Mouse (Mus musculus): ENCODE results near the gene Cd300c. TPM values are rescaled to one million over a fixed set of nuclear protein-coding genes. Genes with fewer than 3 reads are reported as not detected.
"Not testable (repeated sequence)": the region's sequence is repeated elsewhere in the genome, so short reads cannot be mapped to it uniquely, and the experiment has no call there.

The Cd300c gene
- not detected in 2 replicates for polyA plus RNA-seq (2012; ENCODE audit: insufficient read depth, insufficient read length, missing spikeins)

DNA sequence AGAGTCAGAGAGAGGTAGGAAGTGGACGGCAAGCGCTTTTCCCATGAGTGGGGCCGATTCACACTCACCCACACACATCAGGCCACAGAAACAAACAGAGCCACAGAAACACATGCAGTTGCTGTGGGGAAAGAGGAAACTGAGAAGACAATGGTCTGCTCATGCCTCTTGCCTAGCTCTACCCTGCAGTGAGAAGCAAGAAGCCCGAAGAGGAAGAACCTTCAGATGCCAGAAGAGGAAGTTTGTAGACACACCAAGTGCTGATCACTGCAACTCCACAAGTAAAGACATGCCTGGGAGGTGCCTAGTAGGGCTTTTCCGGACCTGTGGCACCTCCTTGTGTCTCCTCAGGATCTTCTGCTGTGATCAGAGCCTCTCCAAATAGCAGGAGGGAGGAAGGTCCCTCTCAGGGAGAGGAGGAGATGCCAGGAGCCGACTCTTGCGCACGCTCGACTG is at the start of gene Cd300c:
Gene Cd300c, minus strand, starts transcription at position 406 of the 456 bp plus-strand sequence.
- Histone ChIP-seq H3K4me1 (ENCODE audit: control insufficient read depth, insufficient read depth, insufficient read length, low read length) (no peaks in the 10 kb centered on the region), H3K4me3 (ENCODE audit: insufficient read depth, low read depth, low read length) (no peak within 1 kb of the TSS), H3K27ac (replicated peaks; ENCODE audit: low read depth, low read length) (peak within 1 kb of the TSS; percentile 54)

DNA sequence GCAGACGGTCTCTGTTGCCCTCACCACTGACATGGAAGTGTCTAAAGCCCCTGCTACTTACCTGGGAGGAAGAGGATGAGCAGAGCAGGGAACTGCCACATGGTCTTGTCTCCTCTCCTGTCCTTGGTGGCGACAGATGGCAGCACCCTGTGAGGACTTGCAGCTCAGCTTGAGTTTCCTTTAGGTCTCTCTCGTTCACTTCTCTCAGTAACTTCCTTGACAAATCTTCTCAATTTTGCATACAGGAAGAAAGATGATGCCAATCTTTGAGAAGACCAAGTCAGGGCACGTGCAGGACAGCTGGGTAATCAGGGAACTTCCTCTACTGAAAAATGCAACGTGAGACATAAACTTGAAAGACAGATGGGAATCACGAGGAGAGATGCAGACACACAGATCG is 47.1 kb upstream of the Cd300c start, which contains the start of gene Cd300ld2:
Gene Cd300ld2, minus strand, starts transcription at position 101 of the 400 bp plus-strand sequence.
- H3K4me1 ChIP-seq (ENCODE audit: control insufficient read depth, insufficient read depth, insufficient read length, low read length): not testable (repeated sequence)

DNA sequence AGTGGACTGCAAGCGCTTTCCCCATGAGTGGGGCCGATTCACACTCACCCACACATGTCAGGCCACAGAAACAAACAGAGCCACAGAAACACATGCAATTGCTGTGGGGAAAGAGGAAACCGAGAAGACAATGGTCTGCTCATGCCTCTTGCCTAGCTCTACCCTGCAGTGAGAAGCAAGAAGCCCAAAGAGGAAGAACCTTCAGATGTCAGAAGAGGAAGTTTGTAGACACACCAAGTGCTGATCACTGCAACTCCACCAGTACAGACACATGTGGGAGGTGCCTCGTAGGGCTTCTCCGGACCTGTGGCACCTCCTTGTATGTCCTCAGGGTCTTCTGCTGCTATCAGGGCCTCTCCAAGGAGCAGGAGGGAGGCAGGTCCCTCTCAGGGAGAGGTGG is 35.1 kb upstream of the Cd300c start:
- Histone ChIP-seq H3K27ac (replicated peaks; ENCODE audit: low read depth, low read length) (peak overlapping the region; percentile 91), H3K4me1 (ENCODE audit: control insufficient read depth, insufficient read depth, insufficient read length, low read length) (no peaks in the 10 kb centered on the region), H3K4me3 (ENCODE audit: insufficient read depth, low read depth, low read length) (no peak overlapping the region)

More for the DNA sequence above, 47.1 kb upstream of the Cd300c start, which contains the start of gene Cd300ld2:
- not testable (repeated sequence) for H3K27ac ChIP-seq (replicated peaks; ENCODE audit: low read depth, low read length); H3K4me3 ChIP-seq (ENCODE audit: insufficient read depth, low read depth, low read length)

DNA sequence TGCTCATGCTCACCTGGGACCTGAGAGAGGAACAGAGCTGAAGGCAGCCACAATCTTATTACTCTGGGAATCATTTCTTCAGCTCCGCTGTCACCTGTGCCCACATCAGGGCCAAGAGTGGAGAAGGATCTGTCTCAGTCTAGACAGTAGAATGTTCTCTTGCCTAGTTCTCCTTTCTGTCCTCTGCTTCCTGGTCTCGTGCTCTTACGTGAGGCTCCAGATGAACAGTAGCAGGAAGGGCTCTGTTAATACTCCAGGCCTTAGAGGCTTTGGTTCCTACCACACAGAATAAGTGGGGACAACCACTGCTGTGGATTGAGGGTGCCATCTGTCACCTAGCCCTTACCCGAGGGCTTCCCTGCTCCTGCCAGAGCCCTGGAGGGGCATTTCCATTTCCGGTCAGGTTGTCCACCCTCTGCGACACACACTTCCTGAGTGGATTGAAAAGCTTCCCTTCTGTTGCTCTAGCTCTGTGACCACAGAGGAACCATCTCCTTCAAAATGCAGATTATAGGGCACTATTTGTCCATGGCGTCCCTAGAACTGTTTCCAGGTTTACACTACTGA is 32.6 kb upstream of the Cd300c start, which contains the start of gene Cd300c2:
Gene Cd300c2, minus strand, starts transcription at position 407 of the 567 bp plus-strand sequence.
- Histone ChIP-seq H3K4me3 (ENCODE audit: insufficient read depth, low read depth, low read length) (no peak within 1 kb of the TSS), H3K27ac (replicated peaks; ENCODE audit: low read depth, low read length) (peak within 1 kb of the TSS; percentile 77), H3K4me1 (ENCODE audit: control insufficient read depth, insufficient read depth, insufficient read length, low read length) (no peaks in the 10 kb centered on the region)

DNA sequence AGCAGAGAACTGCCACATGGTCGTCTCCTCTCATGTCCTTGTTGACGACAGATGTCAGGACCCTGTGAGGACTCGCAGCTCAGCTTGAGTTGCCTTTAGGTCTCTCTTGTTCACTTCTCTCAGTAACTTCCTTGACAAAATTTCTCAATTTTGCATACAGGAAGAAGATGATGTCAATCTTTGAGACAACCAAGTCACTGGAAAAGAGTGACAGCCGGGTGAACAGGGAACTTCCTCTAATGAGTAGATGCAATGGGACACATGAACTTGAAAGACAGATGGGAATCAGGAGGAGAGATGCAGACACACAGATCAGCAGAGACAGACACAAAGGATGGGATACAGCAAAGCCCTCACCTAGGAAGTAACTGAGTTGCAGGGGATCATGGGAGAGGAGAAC is 20.8 kb upstream of the Cd300c start, which contains the start of gene Cd300ld:
Gene Cd300ld, minus strand, starts transcription at position 130 of the 400 bp plus-strand sequence.
- peak within 1 kb of the TSS; percentile 45 for H3K4me3 ChIP-seq (ENCODE audit: insufficient read depth, low read depth, low read length)
- no peaks in the 10 kb centered on the region for H3K4me1 ChIP-seq (ENCODE audit: control insufficient read depth, insufficient read depth, insufficient read length, low read length)

GRCm38 (mm10) chr11:114981866-114982265 is 12.9 kb upstream of the Cd300c start:
- H3K4me3 ChIP-seq (ENCODE audit: insufficient read depth, low read depth, low read length): no peak overlapping the region
- H3K4me1 ChIP-seq (ENCODE audit: control insufficient read depth, insufficient read depth, insufficient read length, low read length): no peaks in the 10 kb centered on the region
- H3K27ac ChIP-seq (replicated peaks; ENCODE audit: low read depth, low read length): no peak overlapping the region

More for the DNA sequence above, 20.8 kb upstream of the Cd300c start, which contains the start of gene Cd300ld:
- peak within 1 kb of the TSS; percentile 86 for H3K27ac ChIP-seq (replicated peaks; ENCODE audit: low read depth, low read length)

DNA sequence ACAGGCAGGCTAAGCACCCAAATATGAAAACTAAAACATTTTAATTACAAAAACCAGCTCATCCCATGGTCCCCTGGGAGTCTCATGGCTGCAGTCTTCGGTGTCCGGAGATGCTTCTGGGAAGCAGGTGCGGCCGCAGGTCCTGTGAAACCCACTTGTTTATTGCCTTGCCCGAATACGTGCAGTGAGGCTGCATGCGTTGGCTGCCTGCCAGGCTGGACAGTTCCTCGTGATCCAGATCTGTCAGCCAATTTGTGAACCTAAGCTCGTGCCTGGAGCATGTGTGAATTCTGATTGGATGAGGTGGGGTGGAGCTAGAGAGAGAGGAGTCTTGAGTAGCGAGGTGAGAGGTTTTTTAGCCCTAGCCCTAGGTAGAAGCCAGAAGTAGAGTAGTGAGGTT is 3.8 kb upstream of the Cd300c start:
- Histone ChIP-seq H3K27ac (replicated peaks; ENCODE audit: low read depth, low read length) (no peak overlapping the region), H3K4me1 (ENCODE audit: control insufficient read depth, insufficient read depth, insufficient read length, low read length) (no peaks in the 10 kb centered on the region), H3K4me3 (ENCODE audit: insufficient read depth, low read depth, low read length) (no peak overlapping the region)

DNA sequence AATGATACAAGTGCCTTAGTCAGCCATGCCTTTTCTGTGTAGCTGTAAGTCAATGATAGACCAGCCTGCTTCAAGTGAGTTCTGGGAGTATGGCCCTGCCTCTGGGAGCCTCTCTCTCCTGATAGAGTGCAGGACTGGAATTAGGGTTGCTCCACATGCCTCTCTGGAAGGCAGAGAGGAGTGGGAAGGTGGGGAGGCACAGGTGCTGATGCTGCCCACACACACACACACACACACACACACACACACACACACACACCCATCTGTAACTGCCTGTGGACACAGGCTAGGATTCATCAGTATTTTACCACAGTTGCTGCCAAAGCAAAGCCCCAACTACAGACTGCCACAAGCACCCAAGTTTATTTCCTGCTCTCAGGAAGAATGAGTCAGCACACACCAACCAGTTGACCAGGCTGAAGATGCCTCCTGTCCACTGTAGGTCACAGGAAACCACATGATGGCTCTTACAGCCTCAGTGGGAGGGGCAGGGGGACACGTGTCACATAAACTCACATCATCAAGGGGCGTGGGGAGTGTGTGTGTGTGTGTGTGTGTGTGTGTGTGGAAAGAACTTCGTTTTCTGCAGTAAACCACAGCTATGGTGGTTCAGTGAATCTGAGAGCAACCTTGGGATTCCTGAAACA is 3.7 kb downstream of the Cd300c start:
- no peaks in the 10 kb centered on the region for H3K4me1 ChIP-seq (ENCODE audit: control insufficient read depth, insufficient read depth, insufficient read length, low read length)
- H3K4me3 ChIP-seq (ENCODE audit: insufficient read depth, low read depth, low read length): no peak overlapping the region
- H3K27ac ChIP-seq (replicated peaks; ENCODE audit: low read depth, low read length): no peak overlapping the region

DNA sequence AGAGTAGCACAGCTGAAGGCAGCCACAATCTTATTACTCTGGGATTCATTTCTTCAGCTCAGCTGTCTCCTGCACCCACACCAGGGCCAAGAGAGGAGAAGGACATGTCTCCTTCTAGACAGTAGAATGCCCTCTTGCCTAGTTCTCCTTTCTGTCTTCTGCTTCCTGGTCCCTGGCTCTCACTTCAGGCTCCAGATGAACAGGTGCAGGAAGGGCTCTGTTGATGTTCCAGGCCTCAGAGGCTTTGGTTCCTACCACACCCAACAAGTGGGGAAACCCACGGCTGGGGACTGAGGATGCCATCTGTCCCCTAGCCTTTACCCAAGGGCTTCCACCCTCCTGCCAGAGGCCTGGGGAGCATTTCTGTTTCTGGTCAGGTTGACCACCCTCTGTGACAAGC is 8.6 kb downstream of the Cd300c start:
- H3K27ac ChIP-seq (replicated peaks; ENCODE audit: low read depth, low read length): no peak overlapping the region
- H3K4me3 ChIP-seq (ENCODE audit: insufficient read depth, low read depth, low read length): no peak overlapping the region
- no peaks in the 10 kb centered on the region for H3K4me1 ChIP-seq (ENCODE audit: control insufficient read depth, insufficient read depth, insufficient read length, low read length)

DNA sequence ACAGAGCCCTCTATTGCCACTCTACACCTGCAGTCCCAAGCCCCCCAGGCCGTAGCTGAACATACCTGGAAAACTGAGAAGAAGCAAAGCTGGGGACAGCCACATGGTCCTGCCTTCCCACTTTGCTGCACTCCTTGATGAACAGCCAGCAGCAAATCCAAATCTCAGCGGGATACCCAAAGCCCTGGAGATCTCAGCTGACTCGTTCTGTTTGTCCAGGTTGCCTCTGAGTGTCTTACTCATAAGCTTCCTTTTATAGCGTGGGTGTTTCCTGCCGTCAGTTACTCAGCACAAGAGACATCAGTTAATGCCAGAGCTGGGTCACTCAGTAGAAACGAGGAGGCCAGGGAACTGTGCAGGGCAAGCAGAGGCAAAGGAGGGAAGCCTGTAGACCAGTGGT is 34.8 kb downstream of the Cd300c start, which contains the start of gene Cd300lb:
Gene Cd300lb, minus strand, starts transcription at position 243 of the 400 bp plus-strand sequence.
- H3K4me1 ChIP-seq (ENCODE audit: control insufficient read depth, insufficient read depth, insufficient read length, low read length): no peaks in the 10 kb centered on the region
- H3K27ac ChIP-seq (replicated peaks; ENCODE audit: low read depth, low read length): peak within 1 kb of the TSS; percentile 66
- H3K4me3 ChIP-seq (ENCODE audit: insufficient read depth, low read depth, low read length): peak within 1 kb of the TSS; percentile 47

GRCm38 (mm10) chr11:114933591-114933990 is 35.4 kb downstream of the Cd300c start:
- H3K4me1 ChIP-seq (ENCODE audit: control insufficient read depth, insufficient read depth, insufficient read length, low read length): no peaks in the 10 kb centered on the region
- H3K4me3 ChIP-seq (ENCODE audit: insufficient read depth, low read depth, low read length): peak overlapping the region; percentile 47
- peak overlapping the region; percentile 66 for H3K27ac ChIP-seq (replicated peaks; ENCODE audit: low read depth, low read length)

GRCm38 (mm10) chr11:114931041-114931440 is 37.9 kb downstream of the Cd300c start:
- Histone ChIP-seq H3K4me1 (ENCODE audit: control insufficient read depth, insufficient read depth, insufficient read length, low read length) (no peaks in the 10 kb centered on the region), H3K27ac (replicated peaks; ENCODE audit: low read depth, low read length) (peak overlapping the region; percentile 73), H3K4me3 (ENCODE audit: insufficient read depth, low read depth, low read length) (peak overlapping the region; percentile 25; the same call in 1 of the 2 replicates)

DNA sequence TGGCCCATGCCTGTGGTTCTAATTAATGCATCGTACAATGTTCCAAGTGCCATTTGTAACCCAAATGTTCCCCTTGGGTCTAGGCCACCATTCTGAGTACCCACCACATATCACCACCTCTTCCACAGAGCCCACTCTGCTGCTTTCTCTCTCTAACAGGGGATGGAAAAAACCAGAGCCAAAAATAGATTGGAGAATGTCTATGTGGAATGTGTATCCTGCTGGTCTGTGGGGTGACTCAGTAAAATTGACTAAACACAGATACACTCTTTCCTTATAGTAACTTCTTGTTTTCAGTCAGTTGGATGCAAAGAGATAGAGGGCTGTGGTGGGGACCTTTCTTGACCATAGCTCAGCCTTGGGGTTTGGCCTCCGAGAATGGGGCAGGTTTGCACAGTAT is 39.4 kb downstream of the Cd300c start:
- Histone ChIP-seq H3K27ac (replicated peaks; ENCODE audit: low read depth, low read length) (peak overlapping the region; percentile 54; the same call in 1 of the 2 replicates), H3K4me3 (ENCODE audit: insufficient read depth, low read depth, low read length) (no peak overlapping the region), H3K4me1 (ENCODE audit: control insufficient read depth, insufficient read depth, insufficient read length, low read length) (no peaks in the 10 kb centered on the region)

DNA sequence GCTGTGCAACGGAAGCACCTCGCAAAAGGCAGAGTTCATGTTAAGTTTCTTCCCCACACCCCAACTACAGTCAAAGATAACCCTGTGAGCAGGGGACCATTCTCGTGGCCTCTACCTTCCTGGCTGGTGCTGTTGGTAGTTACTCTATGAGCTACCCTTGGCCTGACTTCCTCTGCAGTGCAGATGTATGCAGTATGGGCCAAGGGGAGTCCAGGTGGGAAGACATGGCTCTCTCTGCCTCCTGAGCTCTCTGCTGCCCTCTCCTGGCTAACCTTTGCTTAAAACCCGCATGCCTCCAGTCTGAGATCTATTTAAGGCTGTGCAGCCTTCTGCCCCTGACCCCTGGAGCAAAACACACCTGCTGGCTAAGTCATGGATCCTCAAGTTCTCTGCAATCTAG is 45.0 kb downstream of the Cd300c start:
- H3K27ac ChIP-seq (replicated peaks; ENCODE audit: low read depth, low read length): no peak overlapping the region
- no peaks in the 10 kb centered on the region for H3K4me1 ChIP-seq (ENCODE audit: control insufficient read depth, insufficient read depth, insufficient read length, low read length)
- H3K4me3 ChIP-seq (ENCODE audit: insufficient read depth, low read depth, low read length): no peak overlapping the region

DNA sequence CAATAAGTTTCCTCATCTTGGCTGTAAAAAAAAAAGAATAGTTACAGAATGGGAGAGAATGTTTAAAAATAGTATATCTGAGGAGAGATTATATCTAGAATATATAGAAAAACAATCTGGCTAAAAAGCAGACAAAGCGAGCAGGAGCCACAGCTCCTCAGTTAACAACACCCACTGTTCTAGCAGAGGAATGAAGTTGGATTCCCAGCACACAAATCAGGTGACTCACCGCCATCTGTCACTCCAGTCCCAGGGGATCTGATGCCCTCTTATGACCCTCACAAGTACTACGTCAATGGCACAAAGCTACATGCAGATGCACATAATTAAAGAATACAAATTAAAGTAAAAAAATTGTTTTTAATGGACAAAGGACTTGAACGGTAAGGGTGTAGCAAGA is 46.5 kb downstream of the Cd300c start:
- H3K4me3 ChIP-seq (ENCODE audit: insufficient read depth, low read depth, low read length): no peak overlapping the region
- H3K4me1 ChIP-seq (ENCODE audit: control insufficient read depth, insufficient read depth, insufficient read length, low read length): no peaks in the 10 kb centered on the region
- H3K27ac ChIP-seq (replicated peaks; ENCODE audit: low read depth, low read length): no peak overlapping the region
